Mouse (Mus musculus): ENCODE data around the gene Pacs2. TPM values are rescaled to one million over a fixed set of nuclear protein-coding genes. Genes with fewer than 3 reads are reported as not detected.

Gene Pacs2
- total RNA-seq, 2 experiments from 2014 or later = 34.7 to 38.5 TPM

Small RNA genes within 50 kb of the gene (microRNA-seq; reads per million reads assigned to microRNA genes)
- gene Gm44471 (ENCODE audit: borderline replicate concordance in 2 of 2) = 0 reads per million in 2 experiments

Other genes starting within 250 kb of the Pacs2 start
- gene Ahnak2, start 211.9 kb upstream of the Pacs2 start, total RNA-seq (2021) = 10 to 100 TPM in 1 of 2 experiments, 1 to 10 TPM in 1; 4.9 to 11.8 TPM
- under 1 TPM; 0.46 to 0.96 TPM for gene Clba1, start 205.6 kb upstream of the Pacs2 start, total RNA-seq (2021)
- gene Cdca4, start 185.1 kb upstream of the Pacs2 start, total RNA-seq (2021) = 1 to 10 TPM; 3.4 to 3.5 TPM
- under 1 TPM in 1 of 2 experiments, not detected in 1; 0.11 TPM for gene Gpr132, start 146.3 kb upstream of the Pacs2 start, total RNA-seq (2021)
- gene Jag2, start 84.7 kb upstream of the Pacs2 start, total RNA-seq (2021) = 10 to 100 TPM; 20.4 to 21.8 TPM
- gene Nudt14, start 72.4 kb upstream of the Pacs2 start, total RNA-seq (2021) = 1 to 10 TPM; 8.7 to 9.1 TPM
- 10 to 100 TPM; 12.6 to 13.1 TPM for gene Btbd6, start 38.0 kb upstream of the Pacs2 start, total RNA-seq (2021)
- gene Brf1, start 13.8 kb upstream of the Pacs2 start, total RNA-seq (2021) = 10 to 100 TPM; 19.3 to 19.4 TPM
- not detected for gene Tex22, start 60.0 kb downstream of the Pacs2 start, total RNA-seq (2021)
- 10 to 100 TPM; 29.3 to 34.4 TPM for gene Mta1, start 83.8 kb downstream of the Pacs2 start, total RNA-seq (2021)
- gene Crip2, start 125.7 kb downstream of the Pacs2 start, total RNA-seq (2021) = 10 to 100 TPM; 39.5 to 52.5 TPM
- 100 to 1,000 TPM in 1 of 2 experiments, 10 to 100 TPM in 1; 90.0 to 150 TPM for gene Crip1, start 131.8 kb downstream of the Pacs2 start, total RNA-seq (2021)
- under 1 TPM; 0.46 to 0.54 TPM for gene Tedc1, start 141.9 kb downstream of the Pacs2 start, total RNA-seq (2021)
- gene Tmem121, start 171.4 kb downstream of the Pacs2 start, total RNA-seq (2021) = under 1 TPM; 0.33 to 0.46 TPM

Data from gastrocnemius, postnatal 25 days (tissue).